Mouse (Mus musculus): ENCODE results near the gene Ptpn11.

- TF ChIP-seq POLR2A (IDR thresholded peaks at IDR 0.05; ENCODE audit: control insufficient read depth, low read depth, low read length) (no peak), CTCF (IDR thresholded peaks at IDR 0.05; ENCODE audit: control insufficient read depth, insufficient read depth, insufficient replicate concordance, low read depth, low read length) (no peak)
Measured at GRCm38 (mm10) chr5:121125563-121125962, 65.6 kb downstream of the Ptpn11 start.

All from testis, adult 2 months (tissue).